In the genomic region with DNA sequence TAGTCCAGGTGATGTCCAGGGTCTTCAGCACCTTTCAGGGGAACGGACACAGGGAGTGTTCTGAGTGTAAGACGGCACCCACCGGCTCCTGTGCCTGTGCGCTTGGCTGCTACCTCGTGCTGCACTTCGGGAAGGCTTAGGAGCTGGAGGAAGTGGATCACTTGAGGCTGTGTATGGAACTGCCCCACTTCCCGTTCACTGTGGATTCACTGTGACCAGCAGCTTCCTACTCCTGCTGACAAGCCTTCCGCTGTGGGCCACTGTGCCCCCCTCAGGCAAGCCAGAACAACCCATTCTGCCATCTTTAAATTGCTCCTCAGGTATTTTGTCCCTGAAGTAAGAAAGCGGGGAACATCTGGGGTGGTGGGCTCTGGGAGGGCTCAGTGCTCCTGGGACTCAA, we compare ENCODE assay signal across 23 mouse cellular contexts. TPM values are rescaled to one million over a fixed set of nuclear protein-coding genes. Genes with fewer than 3 reads are reported as not detected.
"Had no signal": no experiment of that assay in that cellular context is flagged by ENCODE, and none has a peak within 500 bp of the region (broad histone marks: within the 10 kb centered on the region; RNA-seq: fewer than 3 reads in every experiment).

No protein-coding gene starts in this region.

- H3K9me3 ChIP-seq: heart, embryonic 15.5 days; hindbrain, embryonic 15.5 days; liver, embryonic 13.5 days; liver, embryonic 15.5 days had no signal

- DNase-seq: gastrocnemius, postnatal 25 days; heart, adult 11 months; heart, adult 2 months; heart, postnatal 14 days; heart, postnatal 4 days; kidney, adult 18-20 months; kidney, adult 8-10 months; kidney, postnatal 10 days; kidney, postnatal 25 days; kidney, postnatal 4 days; left cerebral cortex, postnatal 4 days; liver; liver, embryonic 13.5 days had no signal

- H3K4me3 ChIP-seq: heart, adult 2 months; heart, embryonic 13.5 days; heart, embryonic 15.5 days; hindbrain, embryonic 13.5 days; hindbrain, embryonic 15.5 days; layer of hippocampus, adult 2 months; left cerebral cortex, adult 2 months; limb, embryonic 12.5 days; liver, embryonic 13.5 days; liver, embryonic 15.5 days had no signal

- ATAC-seq: hindbrain, postnatal 0 days; intestine, postnatal 0 days had no signal

- H3K27ac ChIP-seq: heart, adult 2 months; heart, embryonic 13.5 days; heart, embryonic 15.5 days; hindbrain, embryonic 13.5 days; hindbrain, embryonic 15.5 days; hindbrain, postnatal 0 days; layer of hippocampus, adult 2 months; left cerebral cortex, adult 2 months; limb, embryonic 12.5 days; liver, embryonic 13.5 days; liver, embryonic 15.5 days had no signal

- H3K36me3 ChIP-seq: heart, embryonic 13.5 days; heart, embryonic 15.5 days; hindbrain, embryonic 15.5 days; limb, embryonic 12.5 days; liver, embryonic 13.5 days; liver, embryonic 15.5 days had no signal

- H3K4me1 ChIP-seq: hindbrain, embryonic 13.5 days; hindbrain, embryonic 15.5 days; limb, embryonic 12.5 days; liver, embryonic 13.5 days; liver, embryonic 15.5 days had no signal

- H3K27me3 ChIP-seq: heart, embryonic 15.5 days; hindbrain, embryonic 13.5 days; hindbrain, embryonic 15.5 days; limb, embryonic 12.5 days; liver, embryonic 13.5 days; liver, embryonic 15.5 days had no signal

RNA-seq across cellular contexts. Expression of a gene that starts 35.4 kb away (rescaled TPM):
- total RNA-seq: hindbrain, postnatal 0 days had no signal
